Mouse (Mus musculus) kidney, postnatal 4 days (tissue): Measurements from ENCODE around the gene Cenpx.

Experiments used
- DNase-seq, 2 experiments: peaks; one replicate each; pipeline ENCODE4 v3.0.0; 2021; ENCODE audit warnings: mixed read lengths in 2 of 2

Gene Cenpx

GRCm38 (mm10) chr11:120713580-120714518 is at the start of gene Cenpx, which contains the start of gene Lrrc45:
Gene Cenpx (minus strand): TSS chr11:120713738.
Gene Lrrc45 (plus strand): TSS chr11:120713925.
- DNase-seq, result peak; percentile 96 to 98

- DNase-seq, result peak in 1 of 2 experiments; percentile 31
Measured at GRCm38 (mm10) chr11:120762672-120763041, 49.1 kb upstream of the Cenpx start, which contains the start of gene Hmga1b. Gene Hmga1b (plus strand): TSS chr11:120762794.

- DNase-seq, result no peak
Measured at GRCm38 (mm10) chr11:120761811-120762671, 48.5 kb upstream of the Cenpx start.

GRCm38 (mm10) chr11:120760236-120760635 is 46.7 kb upstream of the Cenpx start:
- DNase-seq, result no peak

- no peak for DNase-seq
Measured at GRCm38 (mm10) chr11:120751606-120752005, 38.1 kb upstream of the Cenpx start.

GRCm38 (mm10) chr11:120749430-120749829 is 35.9 kb upstream of the Cenpx start:
- DNase-seq, result peak; percentile 35 to 49

- no peak for DNase-seq
Measured at GRCm38 (mm10) chr11:120747974-120748373, 34.4 kb upstream of the Cenpx start.

GRCm38 (mm10) chr11:120744121-120744701 is 30.7 kb upstream of the Cenpx start:
- DNase-seq, result no peak

- no peak for DNase-seq
Measured at GRCm38 (mm10) chr11:120740981-120741380, 27.4 kb upstream of the Cenpx start.

GRCm38 (mm10) chr11:120736424-120736823 is 22.9 kb upstream of the Cenpx start:
- DNase-seq, result no peak

- DNase-seq, result peak; percentile 52 to 66
Measured at GRCm38 (mm10) chr11:120733521-120733920, 20.0 kb upstream of the Cenpx start.

- DNase-seq, result no peak
Measured at GRCm38 (mm10) chr11:120731858-120732680, 18.5 kb upstream of the Cenpx start, which contains the start of gene Cbr2. Gene Cbr2 (minus strand): TSS chr11:120732114.

GRCm38 (mm10) chr11:120731395-120731794 is 17.9 kb upstream of the Cenpx start:
- no peak for DNase-seq

GRCm38 (mm10) chr11:120730331-120730870 is 16.9 kb upstream of the Cenpx start:
- DNase-seq, result no peak

GRCm38 (mm10) chr11:120729432-120730050 is 16.0 kb upstream of the Cenpx start:
- peak; percentile 73 to 82 for DNase-seq

- no peak for DNase-seq
Measured at GRCm38 (mm10) chr11:120728530-120729240, 15.1 kb upstream of the Cenpx start.

- no peak for DNase-seq
Measured at GRCm38 (mm10) chr11:120727564-120727963, 14.0 kb upstream of the Cenpx start.

GRCm38 (mm10) chr11:120727169-120727527 is 13.6 kb upstream of the Cenpx start, which contains the start of gene Dcxr:
Gene Dcxr (minus strand): TSS chr11:120727281.
- DNase-seq, result peak; percentile 89 to 94

GRCm38 (mm10) chr11:120726243-120727168 is 13.0 kb upstream of the Cenpx start:
- DNase-seq, result no peak
